Mouse (Mus musculus) liver, postnatal 0 days (tissue): Measurements from ENCODE around the gene Hsp90ab1.

Experiments used
- CTCF ChIP-seq: sonication (generic); IDR thresholded peaks from 2 replicates; pipeline ENCODE4 v1.5.1; 2016; ENCODE audit warnings: antibody characterized with exemption, low read depth
- EP300 ChIP-seq: IDR thresholded peaks from 2 replicates; pipeline ENCODE4 v1.6.1; 2016; ENCODE audit warnings: antibody characterized with exemption, low read depth, mild to moderate bottlenecking

DNA sequence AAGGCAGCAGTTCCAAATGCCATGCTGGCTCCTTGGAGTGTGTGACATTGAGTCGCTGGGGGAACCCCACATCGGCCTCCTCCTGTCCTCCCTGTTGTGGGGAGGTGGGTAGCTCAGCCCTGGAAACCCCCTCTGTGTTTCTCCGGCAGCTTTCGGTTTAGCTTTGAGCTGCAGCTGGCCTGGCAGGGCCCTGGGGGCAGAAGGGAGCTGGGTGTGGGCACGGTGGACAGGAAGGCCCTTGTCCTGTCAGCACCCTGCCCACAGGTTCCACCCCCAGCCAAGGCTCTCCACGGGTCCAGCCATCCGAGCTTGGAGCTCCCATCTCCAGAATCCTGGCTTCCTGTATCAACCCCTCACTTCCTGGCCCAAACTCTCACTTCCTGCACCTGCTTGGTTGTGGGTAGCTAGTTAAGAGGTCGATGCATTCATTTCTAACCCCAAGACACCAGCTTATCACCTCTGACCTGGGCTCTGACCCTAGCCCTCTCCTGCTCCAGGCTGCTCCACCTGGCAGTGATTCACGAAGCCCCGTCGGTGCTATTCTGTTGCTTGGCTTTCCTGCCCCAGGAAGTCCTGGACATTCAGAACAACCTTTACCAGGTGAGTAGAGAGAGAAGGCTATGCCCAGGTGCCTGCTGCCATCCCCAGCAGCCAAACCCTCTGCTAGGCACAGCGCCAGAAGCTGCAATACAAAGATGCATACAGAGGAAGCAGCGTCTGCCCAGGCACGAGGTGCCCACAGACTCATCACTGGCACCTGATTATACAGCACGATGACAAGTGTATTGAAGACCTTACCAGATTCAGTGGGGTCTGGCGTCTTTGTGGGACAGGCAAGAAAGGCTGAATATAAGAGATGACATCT, 14.8 kb downstream of the Hsp90ab1 start:
- TF ChIP-seq CTCF, result no peak
- TF ChIP-seq EP300, result no peak
